Mouse (Mus musculus) cerebellum, adult 2 months (tissue): ENCODE data around the gene Gcnt7. TPM values are rescaled to one million over a fixed set of nuclear protein-coding genes. Genes with fewer than 3 reads are reported as not detected.

Experiments used
- DNase-seq, 2 experiments: peaks; one replicate each; pipeline ENCODE4 v3.0.0; 2021
- H3K27ac ChIP-seq: fragments of 200-500 bp; 2 replicates; pipeline ENCODE4 v1.5.1; 2012; ENCODE audit warnings: low read length, control low read depth, inconsistent platforms; ENCODE audit not compliant: insufficient read depth
- H3K27me3 ChIP-seq: fragments of 200-500 bp; 2 replicates; pipeline ENCODE4 v1.6.1; 2012; ENCODE audit warnings: inconsistent platforms, mild to moderate bottlenecking, low read length, moderate library complexity; ENCODE audit not compliant: control insufficient read depth, insufficient read depth
- H3K4me1 ChIP-seq: fragments of 200-500 bp; 2 replicates; pipeline ENCODE4 v1.6.1; 2011; ENCODE audit warnings: low read length; ENCODE audit not compliant: control insufficient read depth, insufficient read depth
- H3K4me3 ChIP-seq: fragments of 200-500 bp; replicated peaks from 2 replicates; pipeline ENCODE3; 2011; ENCODE audit warnings: mild to moderate bottlenecking, low read depth, low read length, control low read depth; ENCODE audit not compliant: insufficient read depth
- CTCF ChIP-seq: fragments of 200-500 bp; IDR thresholded peaks from 2 replicates; pipeline ENCODE4 v1.5.1; 2011; ENCODE audit warnings: low read depth, mild to moderate bottlenecking, control low read depth, low read length, moderate library complexity, borderline replicate concordance; ENCODE audit not compliant: insufficient read depth
- POLR2A ChIP-seq: fragments of 200-500 bp; IDR thresholded peaks from 2 replicates; pipeline ENCODE4 v1.6.1; 2011; ENCODE audit warnings: low read length, control low read depth, borderline replicate concordance; ENCODE audit not compliant: insufficient read depth
- WGBS: fragments of 180-500 bp; shearing (Covaris S2); methylation state at CpG from one replicate; pipeline ENCODE4 v1.1.7; 2018; 5-methylcytosine and 5-hydroxymethylcytosine counted together
- polyA plus RNA-seq: library from polyadenylated mRNA; depleted of rRNA; stranded (reverse); fragments of >200 nt; gene quantifications from 2 replicates; pipeline ENCODE4 v1.2.3, GENCODE M21; 2012

Gcnt7 gene
- polyA plus RNA-seq, 1 experiment = not detected

GRCm38 (mm10) chr2:172483766-172484413 lies 25.5 kb upstream of the Gcnt7 start:
- Histone ChIP-seq H3K27me3 (no peaks in the 10 kb centered on the region), H3K4me1 (no peaks in the 10 kb centered on the region), H3K27ac (no peak overlapping the region), H3K4me3 (no peak overlapping the region)
- no peak for TF ChIP-seq POLR2A
- TF ChIP-seq CTCF = no peak
- no peak for DNase-seq
- WGBS = 54% methylated on average over 14 of the region's 14 CpGs

DNA sequence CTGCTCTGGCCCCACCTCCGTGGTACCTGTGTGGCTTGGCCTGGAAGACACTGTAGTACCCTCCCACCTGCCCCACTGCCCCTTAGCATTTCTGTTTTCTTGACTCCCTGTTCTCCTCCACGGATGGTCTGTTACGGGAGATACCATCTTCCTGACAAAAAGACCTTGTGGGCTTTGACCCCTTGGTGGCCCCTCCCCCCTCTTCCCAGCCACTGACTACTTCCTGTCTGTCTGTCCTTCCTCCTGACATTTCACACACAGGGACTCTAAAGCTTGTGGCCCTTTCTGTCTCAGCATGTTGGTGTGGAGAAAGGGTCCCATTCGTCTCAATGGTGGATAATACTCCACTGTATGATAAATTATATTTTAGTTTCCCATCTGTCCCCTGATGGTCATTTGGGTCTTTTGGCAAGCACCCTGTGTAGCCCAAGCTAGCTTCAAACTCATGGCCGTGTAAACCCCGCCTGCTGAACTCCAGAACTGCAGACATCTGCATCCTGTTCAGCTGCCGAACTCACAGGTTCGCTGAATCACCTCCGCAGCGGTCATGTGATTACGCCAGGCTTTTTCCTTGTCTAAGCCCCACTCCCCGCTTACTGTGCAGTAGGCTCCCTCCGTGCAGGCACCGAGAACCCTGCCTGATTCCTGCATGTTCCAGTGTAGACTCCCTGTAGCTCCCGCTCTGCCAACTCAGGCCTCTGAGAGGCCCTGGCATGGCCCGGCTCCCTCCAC lies 23.4 kb upstream of the Gcnt7 start:
- no peak for TF ChIP-seq CTCF
- no peak for TF ChIP-seq POLR2A
- 88% methylated on average over 16 of the region's 16 CpGs for WGBS

GRCm38 (mm10) chr2:172480296-172480695 lies 21.9 kb upstream of the Gcnt7 start:
- TF ChIP-seq POLR2A (no peak), CTCF (no peak)
- no peak for DNase-seq
- 73% methylated on average over 7 of the region's 7 CpGs for WGBS
- Histone ChIP-seq H3K4me1 (no peaks in the 10 kb centered on the region), H3K4me3 (no peak overlapping the region), H3K27ac (no peak overlapping the region), H3K27me3 (peaks cover 1% of the 10 kb centered on the region; the same call in 1 of the 2 replicates)

More for the DNA sequence above, 23.4 kb upstream of the Gcnt7 start:
- no peak for DNase-seq
- Histone ChIP-seq H3K27me3 (peaks cover 1% of the 10 kb centered on the region; the same call in 1 of the 2 replicates), H3K27ac (no peak overlapping the region), H3K4me1 (no peaks in the 10 kb centered on the region), H3K4me3 (no peak overlapping the region)

DNA sequence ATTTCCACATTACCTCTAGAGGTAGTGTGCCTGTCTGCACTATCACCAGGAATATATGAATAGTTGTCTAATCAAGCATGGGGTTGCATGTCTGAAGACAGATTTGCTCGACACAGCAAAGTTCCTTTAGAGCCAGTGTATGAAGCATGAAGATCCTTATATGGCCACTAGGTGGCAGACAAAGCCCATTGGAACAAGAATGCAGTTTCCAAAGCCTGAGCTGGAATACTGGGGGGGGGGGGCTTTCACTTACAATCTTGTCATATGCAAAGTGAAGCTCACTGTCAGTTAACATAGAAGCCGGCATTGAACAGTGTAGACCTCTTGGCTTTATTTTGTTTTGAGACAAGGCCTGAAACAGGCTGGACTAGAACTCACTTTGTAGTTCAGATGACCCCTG lies 19.5 kb upstream of the Gcnt7 start:
- no peak for DNase-seq
- Histone ChIP-seq H3K27me3 (peaks cover 1% of the 10 kb centered on the region; the same call in 1 of the 2 replicates), H3K4me3 (no peak overlapping the region), H3K27ac (no peak overlapping the region), H3K4me1 (no peaks in the 10 kb centered on the region)
- TF ChIP-seq CTCF (peak; percentile 38; the same call in 1 of the 2 replicates), POLR2A (no peak)
- 3% methylated on average over 2 of the region's 2 CpGs for WGBS

GRCm38 (mm10) chr2:172477350-172477749 lies 19.0 kb upstream of the Gcnt7 start:
- Histone ChIP-seq H3K4me3 (no peak overlapping the region), H3K27me3 (peaks cover 1% of the 10 kb centered on the region; the same call in 1 of the 2 replicates), H3K4me1 (no peaks in the 10 kb centered on the region), H3K27ac (no peak overlapping the region)
- no peak for DNase-seq
- TF ChIP-seq CTCF (no peak), POLR2A (no peak)
- 16% methylated on average over 3 of the region's 3 CpGs for WGBS

DNA sequence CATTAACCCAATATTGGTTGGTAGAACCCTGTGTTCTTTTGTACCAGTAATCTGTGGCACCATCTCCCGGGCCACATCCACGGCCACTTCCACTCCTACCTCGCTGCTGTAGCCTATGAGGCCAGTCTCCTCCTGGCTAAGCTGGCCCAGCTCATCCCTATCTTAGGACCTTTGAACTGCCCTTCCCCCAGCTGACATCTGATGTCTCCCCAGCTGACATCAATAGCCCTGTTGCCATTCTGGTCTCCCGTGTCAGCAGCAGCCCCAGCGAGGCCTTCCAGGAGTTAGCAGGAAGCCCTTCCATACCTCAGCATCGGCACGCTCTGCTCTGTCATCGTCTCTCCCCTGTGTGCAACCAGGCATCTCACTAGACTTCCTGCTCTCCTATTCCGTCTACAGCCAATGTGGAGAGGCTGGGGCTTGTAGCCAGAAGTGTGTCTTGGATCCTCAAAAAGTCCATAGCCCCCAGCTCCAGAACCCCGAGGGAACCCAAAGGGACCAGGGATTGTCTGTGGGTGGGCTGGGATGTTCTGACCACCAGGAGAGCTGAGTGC lies 18.4 kb upstream of the Gcnt7 start:
- whole genome bisulfite sequencing = 22% methylated on average over 10 of the region's 10 CpGs
- no peak for DNase-seq

GRCm38 (mm10) chr2:172474970-172475369 lies 16.6 kb upstream of the Gcnt7 start:
- Histone ChIP-seq H3K4me3 (no peak overlapping the region), H3K27me3 (peaks cover 1% of the 10 kb centered on the region; the same call in 1 of the 2 replicates), H3K4me1 (no peaks in the 10 kb centered on the region), H3K27ac (no peak overlapping the region)
- no peak for DNase-seq
- 37% methylated on average over 6 of the region's 6 CpGs for WGBS
- TF ChIP-seq POLR2A (no peak), CTCF (peak; percentile 18; the same call in 1 of the 2 replicates)

More for the DNA sequence above, 18.4 kb upstream of the Gcnt7 start:
- no peak for TF ChIP-seq CTCF
- no peak for TF ChIP-seq POLR2A
- H3K27me3 ChIP-seq = peaks cover 1% of the 10 kb centered on the region; the same call in 1 of the 2 replicates
- no peaks in the 10 kb centered on the region for H3K4me1 ChIP-seq
- H3K27ac ChIP-seq = no peak overlapping the region
- no peak overlapping the region for H3K4me3 ChIP-seq
